Mouse (Mus musculus) testis, adult 2 months (tissue): ENCODE measurements around the gene Arid1b.

Experiments
- CTCF ChIP-seq: fragments of 200-500 bp; IDR thresholded peaks from 2 replicates; pipeline ENCODE4 v1.5.1; 2012; ENCODE audit warnings: low read depth, mild to moderate bottlenecking, inconsistent platforms, low read length, moderate library complexity; ENCODE audit not compliant: control insufficient read depth, insufficient read depth, insufficient replicate concordance
- POLR2A ChIP-seq: fragments of 200-500 bp; IDR thresholded peaks from 2 replicates; pipeline ENCODE4 v1.6.1; 2012; ENCODE audit warnings: low read depth, mild to moderate bottlenecking, inconsistent platforms, low read length, moderate library complexity; ENCODE audit not compliant: control insufficient read depth

DNA sequence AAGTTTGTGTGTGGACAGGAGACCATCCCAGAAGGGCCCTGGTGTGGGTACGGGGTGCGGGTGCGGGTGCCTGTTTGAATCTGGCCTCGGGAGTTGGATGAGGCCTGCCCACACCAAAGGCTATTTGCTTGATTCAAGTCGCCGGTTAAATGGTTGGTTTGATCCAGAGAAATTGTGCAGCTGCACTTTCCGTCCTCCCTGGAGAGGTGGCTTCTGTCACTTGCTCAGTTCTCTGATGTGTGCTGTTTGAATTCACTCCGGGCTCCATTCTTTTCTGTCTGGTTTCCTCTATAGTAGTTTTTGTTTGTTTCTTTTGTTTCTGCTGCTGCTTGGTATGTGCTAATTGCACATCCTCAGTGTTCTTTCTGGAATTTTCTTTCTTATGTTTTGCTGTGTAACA is 107.0 kb downstream of the Arid1b start:
- TF ChIP-seq CTCF (no peak), POLR2A (no peak)
